Mouse (Mus musculus): ENCODE data around the gene Cela2a. TPM values are rescaled to one million over a fixed set of nuclear protein-coding genes. Genes with fewer than 3 reads are reported as not detected.

The Cela2a gene
- total RNA-seq, 1 experiment from 2014 or later, result 0.56 TPM

DNA sequence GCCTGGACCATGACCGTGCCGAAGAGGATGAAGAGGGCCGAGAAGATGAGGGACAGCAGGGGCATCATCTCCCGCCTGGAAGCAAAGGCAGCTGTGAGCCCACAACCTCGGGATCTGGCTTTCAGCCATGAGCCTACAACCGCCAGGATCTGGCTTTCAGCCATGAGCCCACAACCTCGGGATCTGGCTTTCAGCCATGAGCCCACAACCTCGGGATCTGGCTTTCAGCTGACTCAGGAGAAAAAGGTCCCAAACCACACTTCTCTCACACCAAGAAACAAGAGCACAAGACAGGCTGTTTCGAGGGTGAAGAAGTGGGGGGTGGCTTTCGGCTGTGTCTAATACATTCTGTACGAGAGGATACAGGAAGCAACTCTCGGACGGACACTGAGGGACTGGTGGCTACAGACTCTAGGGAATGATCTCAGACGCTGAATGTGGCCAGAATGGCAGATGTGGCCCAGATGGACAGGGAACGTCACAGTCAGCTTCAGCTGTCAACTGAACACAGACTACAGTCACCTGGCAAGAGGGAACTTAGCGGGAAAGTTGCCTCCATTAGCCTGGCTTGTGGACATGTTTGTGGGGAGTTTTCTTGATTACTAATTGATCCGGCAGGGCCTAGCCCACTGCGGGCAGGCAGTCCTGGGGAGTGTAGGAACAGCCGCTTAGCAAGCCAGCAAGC lies 59.1 kb downstream of the Cela2a start:
- no peak for DNase-seq

DNA sequence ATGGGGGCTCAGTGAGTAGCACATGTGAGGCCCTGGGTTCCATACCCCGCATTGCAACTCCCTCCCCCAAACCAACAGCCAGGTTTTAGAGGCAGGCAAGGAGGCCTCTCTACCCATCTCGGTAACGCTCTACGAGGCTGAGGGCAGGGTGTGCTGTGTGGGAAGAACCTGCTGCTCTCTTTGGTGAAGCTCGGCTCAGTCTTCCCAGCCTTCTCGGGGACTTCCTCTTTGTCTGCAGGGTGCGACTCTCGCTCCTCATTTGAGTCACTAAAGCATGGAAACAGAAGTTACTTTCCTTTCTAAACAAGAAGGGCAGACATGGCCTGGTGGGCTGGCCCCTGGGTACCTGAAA lies 59.7 kb downstream of the Cela2a start:
- DNase-seq, result no peak

DNA sequence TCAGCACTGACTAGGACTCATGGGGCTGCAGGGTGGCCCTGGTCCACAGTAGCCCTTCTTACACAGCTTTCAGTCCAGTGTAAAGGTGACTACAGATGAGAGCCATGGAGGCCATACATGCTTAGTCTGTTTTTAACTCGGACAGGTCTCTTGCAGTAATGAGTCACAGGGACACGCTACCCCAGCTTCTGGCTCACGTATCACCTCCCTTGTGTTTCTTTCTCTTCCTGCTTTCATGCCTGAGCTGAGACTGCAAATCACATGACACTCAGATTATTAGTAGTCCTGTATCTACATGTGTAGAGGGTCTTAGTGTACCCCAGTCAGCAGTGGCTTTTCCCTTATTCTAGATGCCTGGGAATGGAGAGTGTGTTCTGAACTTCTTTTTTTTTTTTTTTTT lies 61.0 kb downstream of the Cela2a start:
- DNase-seq, result no peak

Other genes starting within 250 kb of the Cela2a start
- gene Fblim1, start 220.1 kb downstream of the Cela2a start, total RNA-seq (2021), result 11.0 and 13.2 TPM in 2 replicates
- 9.7 and 9.9 TPM in 2 replicates for gene Tmem82, start 207.5 kb downstream of the Cela2a start, total RNA-seq (2021)
- 31.9 and 32.5 TPM in 2 replicates for gene Slc25a34, start 202.3 kb downstream of the Cela2a start, total RNA-seq (2021)
- gene Plekhm2, start 161.3 kb downstream of the Cela2a start, total RNA-seq (2021), result 37.3 and 48.5 TPM in 2 replicates
- gene Rsc1a1, start 140.6 kb downstream of the Cela2a start, total RNA-seq (2021), result 1.5 and 3.3 TPM in 2 replicates
- 56.0 and 65.2 TPM in 2 replicates for gene Ddi2, start 102.7 kb downstream of the Cela2a start, total RNA-seq (2021)
- gene Agmat, start 79.5 kb downstream of the Cela2a start, total RNA-seq (2021), result 13.4 and 32.2 TPM in 2 replicates
- 16.6 and 20.7 TPM in 2 replicates for gene Dnajc16, start 35.2 kb downstream of the Cela2a start, total RNA-seq (2021)
- gene Casp9, start 32.5 kb downstream of the Cela2a start, total RNA-seq (2021), result 15.3 and 17.1 TPM in 2 replicates
- gene Ctrc, start 20.2 kb upstream of the Cela2a start, total RNA-seq (2021), result not detected in 2 replicates
- gene Efhd2, start 48.8 kb upstream of the Cela2a start, total RNA-seq (2021), result 21.4 and 28.2 TPM in 2 replicates
- gene Fhad1, start 188.9 kb upstream of the Cela2a start, total RNA-seq (2021), result 0.74 and 1.7 TPM in 2 replicates

All from adrenal gland, postnatal 14 days (tissue).